In genomic region chr8:26608588-26608987, GRCm38 (mm10) we compare ENCODE assay signal across 28 mouse cellular contexts.
"Had no signal": no experiment of that assay in that cellular context is flagged by ENCODE, and none has a peak within 500 bp of the region (broad histone marks: within the 10 kb centered on the region; RNA-seq: fewer than 3 reads in every experiment).

No protein-coding gene starts in this region.

- H3K27ac ChIP-seq: limb, embryonic 10.5 days; limb, embryonic 12.5 days; limb, embryonic 13.5 days; limb, embryonic 15.5 days; liver, embryonic 12.5 days; liver, embryonic 13.5 days; liver, embryonic 14.5 days; liver, embryonic 15.5 days; lung, embryonic 15.5 days; macrophage; midbrain, embryonic 10.5 days; midbrain, embryonic 12.5 days; midbrain, embryonic 13.5 days; midbrain, embryonic 15.5 days had no signal

- H3K36me3 ChIP-seq: limb, embryonic 10.5 days; limb, embryonic 12.5 days; limb, embryonic 13.5 days; limb, embryonic 15.5 days; liver, embryonic 12.5 days; liver, embryonic 13.5 days; liver, embryonic 15.5 days; lung, embryonic 15.5 days; midbrain, embryonic 10.5 days; midbrain, embryonic 12.5 days; midbrain, embryonic 13.5 days; midbrain, embryonic 15.5 days had no signal

- ATAC-seq: liver, embryonic 12.5 days; liver, postnatal 0 days; lung, postnatal 0 days; midbrain, embryonic 13.5 days; midbrain, embryonic 15.5 days; midbrain, embryonic 16.5 days had no signal

- H3K4me3 ChIP-seq: limb, embryonic 10.5 days; limb, embryonic 12.5 days; limb, embryonic 13.5 days; limb, embryonic 15.5 days; liver, embryonic 12.5 days; liver, embryonic 13.5 days; liver, embryonic 15.5 days; lung, embryonic 15.5 days; megakaryocyte, embryonic 14.5 days; midbrain, embryonic 10.5 days; midbrain, embryonic 12.5 days; midbrain, embryonic 13.5 days; midbrain, embryonic 15.5 days; myocyte had no signal

- H3K4me1 ChIP-seq: limb, embryonic 10.5 days; limb, embryonic 12.5 days; limb, embryonic 13.5 days; limb, embryonic 15.5 days; liver, embryonic 12.5 days; liver, embryonic 13.5 days; liver, embryonic 15.5 days; lung, embryonic 15.5 days; megakaryocyte, embryonic 14.5 days; midbrain, embryonic 10.5 days; midbrain, embryonic 12.5 days; midbrain, embryonic 13.5 days; midbrain, embryonic 15.5 days had no signal

- H3K27me3 ChIP-seq: liver, embryonic 12.5 days; liver, embryonic 13.5 days; liver, embryonic 15.5 days; lung, embryonic 15.5 days; megakaryocyte, embryonic 14.5 days; midbrain, embryonic 12.5 days; midbrain, embryonic 13.5 days; midbrain, embryonic 15.5 days had no signal

- DNase-seq: left cerebral cortex, postnatal 4 days; liver; liver, embryonic 13.5 days; liver, postnatal 0 days; lung, adult 18-20 months; lung, embryonic 14.5 days; lung, postnatal 10 days; lung, postnatal 14 days; lung, postnatal 36 days; lung, postnatal 4 days; midbrain, embryonic 14.5 days had no signal
